Mouse (Mus musculus) kidney, postnatal 36 days (tissue): Measurements from ENCODE around the gene Rassf1.

ENCODE experiments used
- DNase-seq, 2 experiments: peaks; one replicate each; pipeline ENCODE4 v3.0.0; 2021 to 2022; ENCODE audit warnings: mixed read lengths in 2 of 2

The Rassf1 gene

GRCm38 (mm10) chr9:107551117-107551889 lies at the start of gene Rassf1:
Gene Rassf1, plus strand, starts transcription at chr9:107551555.
- peak; percentile 84 to 89 for DNase-seq

GRCm38 (mm10) chr9:107502131-107502846 lies 49.1 kb upstream of the Rassf1 start:
- no peak for DNase-seq

GRCm38 (mm10) chr9:107504662-107505537 lies 46.5 kb upstream of the Rassf1 start:
- DNase-seq, result no peak

GRCm38 (mm10) chr9:107508266-107508665 lies 43.1 kb upstream of the Rassf1 start:
- no peak for DNase-seq

GRCm38 (mm10) chr9:107510384-107511100 lies 40.8 kb upstream of the Rassf1 start:
- DNase-seq, result no peak

- no peak for DNase-seq
Measured at GRCm38 (mm10) chr9:107511436-107511835, 39.9 kb upstream of the Rassf1 start.

GRCm38 (mm10) chr9:107512326-107512725 lies 39.0 kb upstream of the Rassf1 start:
- no peak for DNase-seq

GRCm38 (mm10) chr9:107514303-107514955 lies 36.9 kb upstream of the Rassf1 start:
- peak; percentile 76 to 92 for DNase-seq

GRCm38 (mm10) chr9:107520331-107520730 lies 31.0 kb upstream of the Rassf1 start:
- no peak for DNase-seq

GRCm38 (mm10) chr9:107521190-107521589 lies 30.2 kb upstream of the Rassf1 start:
- DNase-seq, result no peak

- DNase-seq, result no peak
Measured at GRCm38 (mm10) chr9:107521711-107522399, 29.5 kb upstream of the Rassf1 start.

GRCm38 (mm10) chr9:107522400-107522711 lies 29.0 kb upstream of the Rassf1 start:
- DNase-seq, result no peak

- peak; percentile 77 to 87 for DNase-seq
Measured at GRCm38 (mm10) chr9:107526198-107527026, 24.9 kb upstream of the Rassf1 start.

- peak; percentile 92 to 98 for DNase-seq
Measured at GRCm38 (mm10) chr9:107533791-107534407, 17.5 kb upstream of the Rassf1 start, which contains the start of gene Tmem115. Gene Tmem115, plus strand, starts transcription at chr9:107533945.

GRCm38 (mm10) chr9:107534408-107535202 lies 16.8 kb upstream of the Rassf1 start:
- peak in 1 of 2 experiments; percentile 49 for DNase-seq

- DNase-seq, result no peak
Measured at GRCm38 (mm10) chr9:107538231-107538630, 13.1 kb upstream of the Rassf1 start.

GRCm38 (mm10) chr9:107538711-107539110 lies 12.6 kb upstream of the Rassf1 start:
- no peak for DNase-seq

GRCm38 (mm10) chr9:107539940-107540339 lies 11.4 kb upstream of the Rassf1 start:
- no peak for DNase-seq

GRCm38 (mm10) chr9:107540420-107540819 lies 10.9 kb upstream of the Rassf1 start:
- no peak for DNase-seq
